Mouse (Mus musculus) right cerebral cortex, adult 2 months (tissue): ENCODE results near the gene Cep350.

Experiments
- DNase-seq, 2 experiments: peaks; one replicate each; pipeline ENCODE4 v3.0.0; 2021 to 2022; ENCODE audit warnings: low spot score in 2 of 2

Gene Cep350

GRCm38 (mm10) chr1:155973068-155973718, at the start of gene Cep350:
Gene Cep350, minus strand, starts transcription at chr1:155973255.
- peak; percentile 97 for DNase-seq

GRCm38 (mm10) chr1:156020402-156020801, 47.3 kb upstream of the Cep350 start:
- DNase-seq, result no peak

- no peak for DNase-seq
Measured at GRCm38 (mm10) chr1:156019800-156020199, 46.7 kb upstream of the Cep350 start.

GRCm38 (mm10) chr1:156009003-156009402, 35.9 kb upstream of the Cep350 start:
- DNase-seq, result no peak

GRCm38 (mm10) chr1:156005906-156006305, 32.9 kb upstream of the Cep350 start:
- DNase-seq, result no peak

- no peak for DNase-seq
Measured at GRCm38 (mm10) chr1:156003201-156003935, 30.3 kb upstream of the Cep350 start.

- DNase-seq, result no peak
Measured at GRCm38 (mm10) chr1:156002366-156002765, 29.3 kb upstream of the Cep350 start.

- DNase-seq, result no peak
Measured at GRCm38 (mm10) chr1:155995612-155996011, 22.6 kb upstream of the Cep350 start.

GRCm38 (mm10) chr1:155994524-155994923, 21.5 kb upstream of the Cep350 start:
- DNase-seq, result no peak

GRCm38 (mm10) chr1:155990391-155990790, 17.3 kb upstream of the Cep350 start:
- no peak for DNase-seq

- no peak for DNase-seq
Measured at GRCm38 (mm10) chr1:155989387-155989786, 16.3 kb upstream of the Cep350 start.

GRCm38 (mm10) chr1:155987625-155988024, 14.6 kb upstream of the Cep350 start:
- DNase-seq, result no peak

GRCm38 (mm10) chr1:155974931-155975330, 1.9 kb upstream of the Cep350 start:
- no peak for DNase-seq

GRCm38 (mm10) chr1:155973719-155974379, 794 bp upstream of the Cep350 start:
- peak in 1 of 2 experiments; percentile 30 for DNase-seq

- DNase-seq, result peak in 1 of 2 experiments; percentile 12
Measured at GRCm38 (mm10) chr1:155972146-155973067, 648 bp downstream of the Cep350 start.

- DNase-seq, result no peak
Measured at GRCm38 (mm10) chr1:155949170-155949569, 23.9 kb downstream of the Cep350 start.

- DNase-seq, result no peak
Measured at GRCm38 (mm10) chr1:155944361-155944760, 28.7 kb downstream of the Cep350 start.

- DNase-seq, result no peak
Measured at GRCm38 (mm10) chr1:155937416-155937815, 35.6 kb downstream of the Cep350 start.

GRCm38 (mm10) chr1:155934702-155935101, 38.4 kb downstream of the Cep350 start:
- no peak for DNase-seq

GRCm38 (mm10) chr1:155903561-155903960, 69.5 kb downstream of the Cep350 start:
- DNase-seq, result no peak

GRCm38 (mm10) chr1:155901348-155901747, 71.7 kb downstream of the Cep350 start:
- DNase-seq, result no peak

GRCm38 (mm10) chr1:155894382-155894781, 78.7 kb downstream of the Cep350 start:
- DNase-seq, result no peak
